Mouse (Mus musculus): ENCODE measurements around the gene Ift52. TPM values are rescaled to one million over a fixed set of nuclear protein-coding genes. Genes with fewer than 3 reads are reported as not detected.
"Not testable (repeated sequence)": the region's sequence is repeated elsewhere in the genome, so short reads cannot be mapped to it uniquely, and the experiment has no call there.

Gene Ift52
- total RNA-seq, 4 experiments from 2014 or later = 43.3 to 45.9 (median 44.7) TPM

- DNase-seq (ENCODE audit: low spot score in 2 of 2) = no peak
Measured at GRCm38 (mm10) chr2:163031289-163031688, 14.1 kb downstream of the Ift52 start.

- no peak for DNase-seq (ENCODE audit: low spot score in 2 of 2)
Measured at GRCm38 (mm10) chr2:163031757-163032156, 14.6 kb downstream of the Ift52 start.

- no peak for DNase-seq (ENCODE audit: low spot score in 2 of 2)
Measured at GRCm38 (mm10) chr2:163032622-163033021, 15.5 kb downstream of the Ift52 start.

GRCm38 (mm10) chr2:163039940-163040339 lies 22.8 kb downstream of the Ift52 start:
- no peak for DNase-seq (ENCODE audit: low spot score in 2 of 2)

- DNase-seq (ENCODE audit: low spot score in 2 of 2) = peak; percentile 20 to 54
Measured at GRCm38 (mm10) chr2:163048125-163048524, 31.0 kb downstream of the Ift52 start.

GRCm38 (mm10) chr2:163049116-163049515 lies 32.0 kb downstream of the Ift52 start:
- no peak for DNase-seq (ENCODE audit: low spot score in 2 of 2)

GRCm38 (mm10) chr2:163051691-163052090 lies 34.5 kb downstream of the Ift52 start:
- DNase-seq (ENCODE audit: low spot score in 2 of 2) = no peak

- no peak for DNase-seq (ENCODE audit: low spot score in 2 of 2)
Measured at GRCm38 (mm10) chr2:163052101-163052500, 34.9 kb downstream of the Ift52 start.

GRCm38 (mm10) chr2:163052826-163053225 lies 35.7 kb downstream of the Ift52 start:
- DNase-seq (ENCODE audit: low spot score in 2 of 2) = no peak

GRCm38 (mm10) chr2:163054335-163054840 lies 37.2 kb downstream of the Ift52 start, which contains the start of gene Mybl2:
Gene Mybl2, plus strand, starts transcription at chr2:163054687.
- DNase-seq (ENCODE audit: low spot score in 2 of 2) = peak; percentile 52 to 81

GRCm38 (mm10) chr2:163054891-163055494 lies 37.8 kb downstream of the Ift52 start:
- no peak for DNase-seq (ENCODE audit: low spot score in 2 of 2)

GRCm38 (mm10) chr2:163055715-163056114 lies 38.6 kb downstream of the Ift52 start:
- no peak for DNase-seq (ENCODE audit: low spot score in 2 of 2)

- no peak for DNase-seq (ENCODE audit: low spot score in 2 of 2)
Measured at GRCm38 (mm10) chr2:163056584-163056983, 39.4 kb downstream of the Ift52 start.

- not testable (repeated sequence) for DNase-seq (ENCODE audit: low spot score in 2 of 2)
Measured at GRCm38 (mm10) chr2:163058981-163059380, 41.8 kb downstream of the Ift52 start.

- DNase-seq (ENCODE audit: low spot score in 2 of 2) = no peak
Measured at GRCm38 (mm10) chr2:163060630-163061029, 43.5 kb downstream of the Ift52 start.

- no peak for DNase-seq (ENCODE audit: low spot score in 2 of 2)
Measured at GRCm38 (mm10) chr2:163061203-163062118, 44.3 kb downstream of the Ift52 start.

- DNase-seq (ENCODE audit: low spot score in 2 of 2) = no peak
Measured at GRCm38 (mm10) chr2:163062119-163062508, 45.0 kb downstream of the Ift52 start.

- DNase-seq (ENCODE audit: low spot score in 2 of 2) = no peak
Measured at GRCm38 (mm10) chr2:163066326-163066725, 49.2 kb downstream of the Ift52 start.

- no peak for DNase-seq (ENCODE audit: low spot score in 2 of 2)
Measured at GRCm38 (mm10) chr2:163067233-163067632, 50.1 kb downstream of the Ift52 start.

GRCm38 (mm10) chr2:163070213-163070612 lies 53.1 kb downstream of the Ift52 start:
- no peak for DNase-seq (ENCODE audit: low spot score in 2 of 2)

GRCm38 (mm10) chr2:163071590-163071989 lies 54.4 kb downstream of the Ift52 start:
- no peak for DNase-seq (ENCODE audit: low spot score in 2 of 2)

GRCm38 (mm10) chr2:163073023-163073757 lies 56.0 kb downstream of the Ift52 start:
- DNase-seq (ENCODE audit: low spot score in 2 of 2) = no peak

Measured in left cerebral cortex, adult 8-10 months (tissue).